Mouse (Mus musculus) MEL (cell line): ENCODE results near the gene Cenpx. TPM values are rescaled to one million over a fixed set of nuclear protein-coding genes. Genes with fewer than 3 reads are reported as not detected.
A peak's percentile ranks its signal among the peaks of the same experiment; 100 is the strongest.

Experiments used
- DNase-seq: peaks from one replicate; pipeline ENCODE4 v3.0.0; 2011; ENCODE audit warnings: low read depth, low spot score
- H3K27ac ChIP-seq: 2 replicates; pipeline ENCODE4 v1.5.1; 2012; ENCODE audit warnings: low read depth, mild to moderate bottlenecking, control low read depth, low read length, moderate library complexity; ENCODE audit not compliant: control insufficient read depth
- H3K27me3 ChIP-seq, 2 experiments: fragments of 150-350 bp in 1 of 2; sonication (generic) in 1 of 2; 2 replicates each; pipeline ENCODE4 v1.6.1; 2012; ENCODE audit warnings: low read length in 2 of 2, mild to moderate bottlenecking in 2 of 2, improper control_type of control experiment in 1 of 2, moderate library complexity in 1 of 2; ENCODE audit not compliant: insufficient read depth in 2 of 2, control insufficient read depth in 1 of 2
- H3K36me3 ChIP-seq, 2 experiments: 2 replicates each; pipeline ENCODE4 v1.6.1; 2012 to 2014; ENCODE audit warnings: low read length in 2 of 2, improper control_type of control experiment in 1 of 2, inconsistent platforms in 1 of 2, mild to moderate bottlenecking in 1 of 2; ENCODE audit not compliant: insufficient read depth in 2 of 2, control insufficient read depth in 1 of 2
- H3K4me1 ChIP-seq, 2 experiments: fragments of 150-350 bp in 1 of 2; sonication (generic) in 1 of 2; 2 replicates each; pipeline ENCODE4 v1.6.1; 2012; ENCODE audit warnings: low read length in 2 of 2, improper control_type of control experiment in 1 of 2, mild to moderate bottlenecking in 1 of 2; ENCODE audit not compliant: insufficient read depth in 2 of 2, control insufficient read depth in 1 of 2
- H3K4me3 ChIP-seq, 2 experiments: fragments of 150-350 bp in 1 of 2; sonication (generic) in 1 of 2; 2 replicates each; pipeline ENCODE4 v1.5.1; 2012; ENCODE audit warnings: low read depth in 2 of 2, low read length in 2 of 2, mild to moderate bottlenecking in 2 of 2, moderate library complexity in 2 of 2, control low read depth in 1 of 2, improper control_type of control experiment in 1 of 2; ENCODE audit not compliant: control insufficient read depth in 1 of 2, insufficient read depth in 1 of 2
- H3K79me2 ChIP-seq: 2 replicates; pipeline ENCODE4 v1.6.1; 2012; ENCODE audit warnings: mild to moderate bottlenecking, low read length, moderate library complexity; ENCODE audit not compliant: control insufficient read depth, poor library complexity, insufficient read depth
- H3K9ac ChIP-seq: 2 replicates; pipeline ENCODE4 v1.6.1; 2012; ENCODE audit warnings: low read depth, mild to moderate bottlenecking, control low read depth, low read length, moderate library complexity; ENCODE audit not compliant: control insufficient read depth, poor library complexity, severe bottlenecking
- H3K9me3 ChIP-seq: fragments of 150-350 bp; sonication (generic); replicated peaks from 2 replicates; pipeline ENCODE4 v1.6.1; 2012; ENCODE audit warnings: mild to moderate bottlenecking, low read length, improper control_type of control experiment, moderate library complexity; ENCODE audit not compliant: insufficient read depth
- BHLHE40 ChIP-seq: IDR thresholded peaks from 2 replicates; pipeline ENCODE4 v1.6.1; 2012; ENCODE audit warnings: low read depth, mild to moderate bottlenecking, inconsistent platforms, low read length, improper control_type of control experiment, borderline replicate concordance
- CHD1 ChIP-seq: IDR thresholded peaks from 2 replicates; pipeline ENCODE4 v1.6.1; 2012; ENCODE audit warnings: low read depth, mild to moderate bottlenecking, inconsistent platforms, low read length, improper control_type of control experiment
- CTCF ChIP-seq, 3 experiments: IDR thresholded peaks in 2 of 3; conservative IDR thresholded peaks in 1 of 3; 2 replicates each; pipeline ENCODE4 v1.5.1; 2011 to 2012; ENCODE audit warnings: low read length in 3 of 3, low read depth in 2 of 3, mild to moderate bottlenecking in 2 of 3, improper control_type of control experiment in 1 of 3, inconsistent platforms in 1 of 3, mixed read lengths in 1 of 3, moderate library complexity in 1 of 3; ENCODE audit not compliant: control insufficient read depth in 1 of 3, insufficient read depth in 1 of 3, poor library complexity in 1 of 3, severe bottlenecking in 1 of 3
- EP300 ChIP-seq, 2 experiments: IDR thresholded peaks; 2 replicates each; pipeline ENCODE4 v1.6.1; 2011; ENCODE audit warnings: improper control_type of control experiment in 2 of 2, low read length in 2 of 2, low read depth in 1 of 2, mild to moderate bottlenecking in 1 of 2
- GABPA ChIP-seq: IDR thresholded peaks from 2 replicates; pipeline ENCODE4 v1.6.1; 2012; ENCODE audit warnings: low read depth, mild to moderate bottlenecking, inconsistent platforms, low read length, improper control_type of control experiment, moderate library complexity
- HCFC1 ChIP-seq: IDR thresholded peaks from 2 replicates; pipeline ENCODE4 v1.6.1; 2012; ENCODE audit warnings: low read depth, mild to moderate bottlenecking, inconsistent platforms, low read length, improper control_type of control experiment, moderate library complexity
- MAFK ChIP-seq: IDR thresholded peaks from 2 replicates; pipeline ENCODE4 v1.6.1; 2011; ENCODE audit warnings: low read depth, mild to moderate bottlenecking, low read length, improper control_type of control experiment, borderline replicate concordance
- MAX ChIP-seq: IDR thresholded peaks from 2 replicates; pipeline ENCODE4 v1.6.1; 2011; ENCODE audit warnings: low read length, improper control_type of control experiment
- MYC ChIP-seq: IDR thresholded peaks from 2 replicates; pipeline ENCODE4 v1.6.1; 2011; ENCODE audit warnings: low read depth, mild to moderate bottlenecking, low read length, improper control_type of control experiment, moderate library complexity
- NRF1 ChIP-seq: IDR thresholded peaks from 2 replicates; pipeline ENCODE4 v1.6.1; 2014; ENCODE audit warnings: low read depth, mild to moderate bottlenecking, inconsistent platforms, low read length, improper control_type of control experiment, moderate library complexity; ENCODE audit not compliant: poor library complexity, insufficient read depth, severe bottlenecking
- POLR2A ChIP-seq, 2 experiments: IDR thresholded peaks; 2 replicates each; pipeline ENCODE4 v1.6.1; 2011 to 2012; ENCODE audit warnings: low read length in 2 of 2, mild to moderate bottlenecking in 2 of 2, control low read depth in 1 of 2, improper control_type of control experiment in 1 of 2, low read depth in 1 of 2, moderate library complexity in 1 of 2; ENCODE audit not compliant: control insufficient read depth in 1 of 2, insufficient read depth in 1 of 2, poor library complexity in 1 of 2
- RAD21 ChIP-seq: IDR thresholded peaks from 2 replicates; pipeline ENCODE4 v1.6.1; 2011; ENCODE audit warnings: mild to moderate bottlenecking, low read depth, low read length, improper control_type of control experiment
- RCOR1 ChIP-seq: IDR thresholded peaks from 2 replicates; pipeline ENCODE4 v1.6.1; 2012; ENCODE audit warnings: low read depth, mild to moderate bottlenecking, inconsistent platforms, low read length, improper control_type of control experiment
- SIN3A ChIP-seq: IDR thresholded peaks from 2 replicates; pipeline ENCODE4 v1.6.1; 2012; ENCODE audit warnings: low read length, improper control_type of control experiment, inconsistent platforms
- SMC3 ChIP-seq: IDR thresholded peaks from 2 replicates; pipeline ENCODE4 v1.6.1; 2011; ENCODE audit warnings: low read depth, low read length, improper control_type of control experiment
- TAL1 ChIP-seq: IDR thresholded peaks from 2 replicates; pipeline ENCODE4 v1.6.1; 2012; ENCODE audit warnings: mild to moderate bottlenecking, inconsistent platforms, low read length, moderate library complexity, mixed read lengths
- TBP ChIP-seq: IDR thresholded peaks from 2 replicates; pipeline ENCODE4 v1.8.0; 2011; ENCODE audit warnings: low read depth, low read length, improper control_type of control experiment
- TCF12 ChIP-seq: IDR thresholded peaks from 2 replicates; pipeline ENCODE4 v1.6.1; 2014; ENCODE audit warnings: low read depth, mild to moderate bottlenecking, inconsistent platforms, low read length, improper control_type of control experiment, moderate library complexity
- UBTF ChIP-seq: IDR thresholded peaks from 2 replicates; pipeline ENCODE4 v1.6.1; 2012; ENCODE audit warnings: low read depth, mild to moderate bottlenecking, inconsistent platforms, low read length, improper control_type of control experiment, moderate library complexity, borderline replicate concordance; ENCODE audit not compliant: insufficient read depth
- USF1 ChIP-seq: IDR thresholded peaks from 2 replicates; pipeline ENCODE4 v1.6.1; 2014; ENCODE audit warnings: low read depth, mild to moderate bottlenecking, inconsistent platforms, low read length, improper control_type of control experiment, moderate library complexity
- USF2 ChIP-seq, 2 experiments: IDR thresholded peaks; 2 replicates each; pipeline ENCODE4 v1.6.1; 2011 to 2012; ENCODE audit warnings: improper control_type of control experiment in 2 of 2, low read length in 2 of 2, borderline replicate concordance in 1 of 2, inconsistent platforms in 1 of 2, low read depth in 1 of 2, mild to moderate bottlenecking in 1 of 2; ENCODE audit not compliant: insufficient read depth in 1 of 2
- ZC3H11A ChIP-seq: IDR thresholded peaks from 2 replicates; pipeline ENCODE4 v1.6.1; 2012; ENCODE audit warnings: low read depth, mild to moderate bottlenecking, inconsistent platforms, low read length, improper control_type of control experiment
- ZMIZ1 ChIP-seq: IDR thresholded peaks from 2 replicates; pipeline ENCODE4 v1.6.1; 2012; ENCODE audit warnings: low read depth, mild to moderate bottlenecking, inconsistent platforms, low read length, improper control_type of control experiment, moderate library complexity
- ZNF384 ChIP-seq: IDR thresholded peaks from 2 replicates; pipeline ENCODE4 v1.6.1; 2012; ENCODE audit warnings: low read depth, mild to moderate bottlenecking, inconsistent platforms, low read length, improper control_type of control experiment
- polyA plus RNA-seq, 2 experiments: library from polyadenylated mRNA; stranded (reverse) in 1 of 2; unstranded in 1 of 2; fragments of >175 nt in 1 of 2; fragments of >200 nt in 1 of 2; gene quantifications; 2 replicates each; pipeline versions ENCODE4 v1.2.1 to v1.2.4; 2012; ENCODE audit warnings: low replicate concordance in 2 of 2, low read depth in 1 of 2; ENCODE audit not compliant: insufficient read length in 2 of 2, insufficient read depth in 1 of 2, missing spikeins in 1 of 2
- total RNA-seq: library from RNA; depleted of rRNA; stranded (reverse); fragments of 300-350 nt; gene quantifications from 2 replicates; pipeline ENCODE4 v1.2.3, GENCODE M21; 2012

Gene Cenpx
- total and polyA plus RNA-seq, 3 experiments = 141 to 206 TPM; not detected in 1

DNA sequence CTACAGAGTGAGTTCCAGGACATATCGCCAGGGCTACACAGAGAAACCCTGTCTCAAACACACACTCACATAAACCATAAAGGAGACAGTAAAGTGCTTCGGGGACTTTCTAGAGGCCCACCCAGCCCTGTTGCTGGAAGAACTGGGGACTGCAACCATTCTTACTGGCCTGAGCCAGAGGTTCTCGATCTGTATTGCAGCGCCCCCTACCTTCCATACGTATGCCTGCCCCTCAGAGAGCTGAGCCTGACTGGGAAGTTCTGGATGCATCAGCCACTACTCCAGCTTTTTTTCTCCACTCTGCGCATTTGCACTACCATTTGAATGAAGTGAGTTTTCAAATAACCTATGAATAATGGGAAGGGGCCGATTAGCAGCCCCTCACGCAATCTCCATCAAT, 35.9 kb upstream of the Cenpx start:
- Histone ChIP-seq H3K9me3 (no peaks in the 10 kb centered on the region), H3K27me3 (0 out of 4 replicates have a peak, but pooled peaks cover 0 to 4% of the 10 kb centered on the region in 2 experiments), H3K9ac (no peak overlapping the region), H3K27ac (no peak overlapping the region), H3K79me2 (no peaks in the 10 kb centered on the region), H3K4me1 (no peaks in the 10 kb centered on the region; a peak in 2 of 4 replicates), H3K4me3 (no peak overlapping the region), H3K36me3 (no peaks in the 10 kb centered on the region)
- peak; percentile 66 for DNase-seq
- no peak for TF ChIP-seq ZNF384
- peak; percentile 29; the same call in 1 of the 2 replicates for TF ChIP-seq ZC3H11A
- TF ChIP-seq MYC = no peak
- no peak for TF ChIP-seq USF1
- peak; percentile 57 for TF ChIP-seq SMC3
- peak; percentile 49 to 75 (median 67) for TF ChIP-seq CTCF (IDR thresholded peaks at IDR 0.05 in 2 of 3, conservative IDR thresholded peaks at IDR 0.05 in 1 of 3; ENCODE audit: control insufficient read depth in 1 of 3, insufficient read depth in 1 of 3, low read depth in 2 of 3, low read length in 3 of 3, poor library complexity in 1 of 3, severe bottlenecking in 1 of 3)
- no peak for TF ChIP-seq TCF12
- TF ChIP-seq RAD21 = peak; percentile 64
- TF ChIP-seq MAFK = no peak
- no peak for TF ChIP-seq SIN3A
- TF ChIP-seq MAX = no peak

GRCm38 (mm10) chr11:120747974-120748373, 34.4 kb upstream of the Cenpx start:
- 0 out of 4 replicates have a peak, but pooled peaks cover 0 to 4% of the 10 kb centered on the region in 2 experiments for H3K27me3 ChIP-seq

More at GRCm38 (mm10) chr11:120747974-120748373, 34.4 kb upstream of the Cenpx start:
- DNase-seq = no peak
- Histone ChIP-seq H3K4me1 (no peaks in the 10 kb centered on the region; a peak in 2 of 4 replicates), H3K36me3 (no peaks in the 10 kb centered on the region), H3K9ac (no peak overlapping the region), H3K79me2 (no peaks in the 10 kb centered on the region), H3K27ac (no peak overlapping the region), H3K9me3 (no peaks in the 10 kb centered on the region), H3K4me3 (no peak overlapping the region)
- no peak for TF ChIP-seq HCFC1
- no peak for TF ChIP-seq EP300 (IDR thresholded peaks at IDR 0.05; ENCODE audit: low read depth in 1 of 2, low read length in 2 of 2)
- no peak for TF ChIP-seq USF2 (IDR thresholded peaks at IDR 0.05; ENCODE audit: borderline replicate concordance in 1 of 2, insufficient read depth in 1 of 2, low read depth in 1 of 2, low read length in 2 of 2)
- no peak for TF ChIP-seq GABPA
- TF ChIP-seq MAFK = no peak
- no peak for TF ChIP-seq NRF1
- TF ChIP-seq TAL1 = no peak
- peak; percentile 40; the same call in 1 of the 2 replicates for TF ChIP-seq SIN3A
- TF ChIP-seq UBTF = no peak
- TF ChIP-seq USF1 = peak; percentile 60
- TF ChIP-seq TBP = no peak
- TF ChIP-seq RCOR1 = 0 out of 2 replicates have a peak, but pooled peaks have one; percentile 8
- TF ChIP-seq BHLHE40 = no peak
- TF ChIP-seq POLR2A (IDR thresholded peaks at IDR 0.05; ENCODE audit: control insufficient read depth in 1 of 2, insufficient read depth in 1 of 2, low read depth in 1 of 2, low read length in 2 of 2, poor library complexity in 1 of 2) = no peak
- TF ChIP-seq ZMIZ1 = no peak
- TF ChIP-seq CHD1 = no peak
- TF ChIP-seq MAX = peak; percentile 55; the same call in 1 of the 2 replicates
